Mouse (Mus musculus): ENCODE results near the gene Magi2. TPM values are rescaled to one million over a fixed set of nuclear protein-coding genes. Genes with fewer than 3 reads are reported as not detected.

Magi2 gene
- polyA plus RNA-seq, 1 experiment from 2014 or later = 6.1 TPM

DNA sequence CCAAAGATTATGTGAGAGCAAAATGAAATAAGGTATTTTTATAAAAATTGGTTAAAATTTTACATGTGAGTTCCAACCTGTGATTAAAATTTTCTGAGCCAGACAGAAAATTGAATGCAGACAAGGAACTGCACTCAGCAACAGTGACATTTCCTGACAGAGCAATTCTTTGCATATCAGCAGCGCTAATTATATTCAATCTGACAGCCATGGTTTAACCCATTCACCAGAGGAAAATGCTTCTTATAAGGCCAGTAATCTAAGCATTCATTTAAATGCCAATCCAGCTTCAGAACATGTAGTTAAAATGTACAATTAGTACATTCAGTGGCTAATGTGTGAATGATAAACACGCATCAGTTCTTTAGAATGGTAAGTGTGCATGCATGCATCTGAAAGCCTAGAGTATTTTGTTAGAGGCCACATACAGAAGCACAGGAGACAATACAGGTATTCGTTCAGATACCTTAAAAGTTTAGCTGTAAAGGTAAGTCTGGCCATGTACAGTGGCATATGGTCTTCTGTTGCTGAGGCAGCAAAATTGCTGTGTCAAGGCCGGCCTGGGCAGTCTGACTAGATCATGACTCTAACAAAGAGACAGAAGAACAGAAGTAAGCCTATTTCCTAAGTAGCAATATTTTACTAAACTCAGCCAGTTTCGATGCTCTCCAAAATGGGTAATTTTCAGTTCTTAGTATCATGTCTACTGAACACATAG, 576.4 kb downstream of the Magi2 start:
- DNase-seq (ENCODE audit: low spot score) (no peak), ATAC-seq (ENCODE audit: insufficient read depth, low FRiP score, low TSS enrichment) (no peak)
- Histone ChIP-seq H3K9ac (ENCODE audit: low read length) (no peak overlapping the region), H3K4me3 (ENCODE audit: low read depth, low read length) (no peak overlapping the region), H3K27ac (ENCODE audit: low read depth, low read length) (no peak overlapping the region), H3K9me3 (ENCODE audit: control insufficient read depth, low read length) (no peaks in the 10 kb centered on the region), H3K4me2 (ENCODE audit: low read depth) (no peak overlapping the region), H3K27me3 (ENCODE audit: control insufficient read depth, insufficient read depth, low read length) (no peaks in the 10 kb centered on the region), H3K36me3 (ENCODE audit: control insufficient read depth, insufficient read depth, low read length) (no peaks in the 10 kb centered on the region), H3K4me1 (ENCODE audit: control insufficient read depth, insufficient read depth, low read length) (no peaks in the 10 kb centered on the region)
- 86% methylated on average over 5 of the region's 5 CpGs for WGBS

GRCm38 (mm10) chr5:19822502-19822901, 595.7 kb downstream of the Magi2 start:
- 94% methylated on average over 2 of the region's 2 CpGs for WGBS
- ATAC-seq (ENCODE audit: insufficient read depth, low FRiP score, low TSS enrichment) (no peak), DNase-seq (ENCODE audit: low spot score) (no peak)
- Histone ChIP-seq H3K36me3 (ENCODE audit: control insufficient read depth, insufficient read depth, low read length) (no peaks in the 10 kb centered on the region), H3K4me3 (ENCODE audit: low read depth, low read length) (no peak overlapping the region), H3K9ac (ENCODE audit: low read length) (no peak overlapping the region), H3K4me2 (ENCODE audit: low read depth) (no peak overlapping the region), H3K4me1 (ENCODE audit: control insufficient read depth, insufficient read depth, low read length) (no peaks in the 10 kb centered on the region), H3K27me3 (ENCODE audit: control insufficient read depth, insufficient read depth, low read length) (no peaks in the 10 kb centered on the region), H3K9me3 (ENCODE audit: control insufficient read depth, low read length) (no peaks in the 10 kb centered on the region), H3K27ac (ENCODE audit: low read depth, low read length) (no peak overlapping the region)

DNA sequence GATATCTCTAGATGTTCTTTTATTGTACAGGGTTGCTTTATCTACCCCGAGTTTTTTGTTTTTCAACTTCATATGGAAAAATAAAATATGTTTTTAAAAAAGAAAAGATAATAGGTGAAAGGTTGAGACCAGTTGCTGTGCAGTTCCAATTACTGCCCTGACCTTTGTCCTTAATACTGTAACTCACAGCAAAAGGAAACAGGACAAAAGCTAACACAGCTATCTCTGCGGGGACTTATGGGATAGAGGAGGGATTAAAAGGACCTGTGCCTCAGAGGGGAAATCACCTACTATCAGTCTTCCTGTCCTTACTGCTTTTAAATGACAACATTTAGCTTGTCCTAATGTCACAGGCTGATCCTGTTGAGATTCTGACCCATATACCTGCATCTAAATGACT, 599.1 kb downstream of the Magi2 start:
- Histone ChIP-seq H3K9me3 (ENCODE audit: control insufficient read depth, low read length) (no peaks in the 10 kb centered on the region), H3K4me1 (ENCODE audit: control insufficient read depth, insufficient read depth, low read length) (no peaks in the 10 kb centered on the region), H3K4me2 (ENCODE audit: low read depth) (no peak overlapping the region), H3K9ac (ENCODE audit: low read length) (no peak overlapping the region), H3K36me3 (ENCODE audit: control insufficient read depth, insufficient read depth, low read length) (no peaks in the 10 kb centered on the region), H3K4me3 (ENCODE audit: low read depth, low read length) (no peak overlapping the region), H3K27me3 (ENCODE audit: control insufficient read depth, insufficient read depth, low read length) (no peaks in the 10 kb centered on the region), H3K27ac (ENCODE audit: low read depth, low read length) (no peak overlapping the region)
- ATAC-seq (ENCODE audit: insufficient read depth, low FRiP score, low TSS enrichment) = no peak
- WGBS = 68% methylated on average over 2 of the region's 2 CpGs
- no peak for DNase-seq (ENCODE audit: low spot score)

DNA sequence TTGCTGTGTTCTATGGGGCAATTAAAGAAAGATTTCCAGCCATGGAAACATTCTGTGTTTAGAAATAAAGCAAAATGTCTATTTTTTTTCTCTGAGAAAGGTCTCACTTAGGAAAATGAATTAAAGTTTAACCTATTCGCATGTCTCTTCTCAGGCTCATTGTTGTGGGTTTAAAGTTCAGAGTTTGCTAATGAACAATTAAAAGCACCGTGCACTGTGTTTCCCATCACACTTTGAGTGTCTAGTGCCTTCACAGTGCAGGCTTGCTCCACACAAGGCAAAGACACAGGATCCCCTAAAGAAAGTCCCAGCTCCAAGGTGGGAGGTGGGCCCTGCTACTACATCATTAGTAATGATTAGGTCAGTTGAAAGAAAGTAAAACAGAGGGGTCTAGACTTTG, 602.5 kb downstream of the Magi2 start:
- H3K36me3 ChIP-seq (ENCODE audit: control insufficient read depth, insufficient read depth, low read length) = no peaks in the 10 kb centered on the region
- no peaks in the 10 kb centered on the region for H3K27me3 ChIP-seq (ENCODE audit: control insufficient read depth, insufficient read depth, low read length)
- H3K27ac ChIP-seq (ENCODE audit: low read depth, low read length) = no peak overlapping the region
- WGBS = 78% methylated on average over 2 of the region's 2 CpGs
- H3K4me1 ChIP-seq (ENCODE audit: control insufficient read depth, insufficient read depth, low read length) = no peaks in the 10 kb centered on the region
- H3K4me2 ChIP-seq (ENCODE audit: low read depth) = no peak overlapping the region
- no peak overlapping the region for H3K9ac ChIP-seq (ENCODE audit: low read length)
- ATAC-seq (ENCODE audit: insufficient read depth, low FRiP score, low TSS enrichment) (no peak), DNase-seq (ENCODE audit: low spot score) (no peak)
- H3K4me3 ChIP-seq (ENCODE audit: low read depth, low read length) = no peak overlapping the region
- H3K9me3 ChIP-seq (ENCODE audit: control insufficient read depth, low read length) = no peaks in the 10 kb centered on the region

DNA sequence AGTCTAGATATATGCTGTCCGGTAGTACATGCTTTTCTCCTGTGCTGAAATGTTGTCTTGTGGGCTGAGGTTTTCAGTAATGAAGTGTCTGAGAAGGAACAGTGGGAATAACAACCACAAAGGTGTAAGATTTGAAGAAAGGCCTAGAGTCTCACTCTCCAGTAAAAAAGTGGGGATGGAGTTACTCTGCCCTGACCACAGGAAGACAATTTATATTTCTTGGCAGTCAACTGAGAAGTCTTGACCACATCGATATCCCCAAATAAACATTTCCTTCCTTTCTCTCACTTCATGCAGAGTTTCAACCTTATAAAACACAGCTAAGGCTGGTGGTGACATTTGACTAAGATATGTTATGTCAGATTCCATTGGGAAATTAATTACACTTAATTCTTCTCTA, 636.0 kb downstream of the Magi2 start:
- 79% methylated on average over 2 of the region's 2 CpGs for WGBS
- no peak overlapping the region for H3K9ac ChIP-seq (ENCODE audit: low read length)
- ATAC-seq (ENCODE audit: insufficient read depth, low FRiP score, low TSS enrichment) = no peak

DNA sequence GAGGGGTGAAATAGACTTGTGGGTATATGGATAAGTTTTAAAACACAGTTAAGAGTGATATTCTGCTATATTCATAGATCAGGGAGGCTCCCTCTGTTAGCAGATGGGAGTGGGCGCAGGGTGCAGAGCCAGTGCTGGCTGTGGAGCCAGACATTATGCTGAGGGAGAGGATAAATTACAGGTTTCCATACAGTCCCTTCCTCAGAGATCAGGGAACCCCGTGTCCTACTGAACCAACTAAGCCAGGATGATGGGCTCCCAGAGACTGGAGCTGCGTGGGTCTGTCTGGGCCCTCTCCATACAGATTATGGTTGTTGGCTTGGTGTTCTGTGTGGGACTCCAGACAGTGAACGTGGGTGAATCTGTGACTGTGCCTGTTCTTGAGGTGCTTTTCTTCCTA, 643.6 kb downstream of the Magi2 start:
- Histone ChIP-seq H3K36me3 (ENCODE audit: control insufficient read depth, insufficient read depth, low read length) (no peaks in the 10 kb centered on the region), H3K27me3 (ENCODE audit: control insufficient read depth, insufficient read depth, low read length) (no peaks in the 10 kb centered on the region), H3K4me2 (ENCODE audit: low read depth) (no peak overlapping the region), H3K4me1 (ENCODE audit: control insufficient read depth, insufficient read depth, low read length) (no peaks in the 10 kb centered on the region), H3K9me3 (ENCODE audit: control insufficient read depth, low read length) (no peaks in the 10 kb centered on the region), H3K9ac (ENCODE audit: low read length) (no peak overlapping the region), H3K27ac (ENCODE audit: low read depth, low read length) (no peak overlapping the region), H3K4me3 (ENCODE audit: low read depth, low read length) (no peak overlapping the region)
- 84% methylated on average over 4 of the region's 4 CpGs for WGBS
- ATAC-seq (ENCODE audit: insufficient read depth, low FRiP score, low TSS enrichment) (no peak), DNase-seq (ENCODE audit: low spot score) (no peak)

More for the DNA sequence above, 636.0 kb downstream of the Magi2 start:
- no peak overlapping the region for H3K27ac ChIP-seq (ENCODE audit: low read depth, low read length)
- no peaks in the 10 kb centered on the region for H3K4me1 ChIP-seq (ENCODE audit: control insufficient read depth, insufficient read depth, low read length)
- DNase-seq (ENCODE audit: low spot score) = no peak
- no peaks in the 10 kb centered on the region for H3K36me3 ChIP-seq (ENCODE audit: control insufficient read depth, insufficient read depth, low read length)
- no peak overlapping the region for H3K4me2 ChIP-seq (ENCODE audit: low read depth)
- H3K9me3 ChIP-seq (ENCODE audit: control insufficient read depth, low read length) = no peaks in the 10 kb centered on the region
- no peak overlapping the region for H3K4me3 ChIP-seq (ENCODE audit: low read depth, low read length)
- H3K27me3 ChIP-seq (ENCODE audit: control insufficient read depth, insufficient read depth, low read length) = no peaks in the 10 kb centered on the region

DNA sequence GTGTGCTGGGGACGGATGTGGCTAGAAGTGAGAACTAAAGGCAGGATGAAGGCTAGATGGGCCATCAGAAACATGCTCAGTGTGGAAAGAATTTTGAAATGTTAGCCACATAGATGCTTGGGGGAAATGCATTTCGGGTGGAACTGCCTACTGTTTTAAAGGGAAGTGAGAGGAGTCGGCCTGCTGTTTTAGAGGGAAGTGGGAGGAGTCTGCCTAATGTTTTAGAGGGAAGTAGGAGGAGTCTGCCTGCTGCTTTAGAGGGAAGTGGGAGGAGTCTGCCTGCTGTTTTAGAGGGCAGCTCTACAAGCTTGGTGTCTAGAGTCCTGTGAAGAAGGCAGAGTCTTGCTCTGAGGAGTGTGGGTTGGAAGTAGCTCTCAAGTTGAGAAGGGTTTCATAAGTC, 664.9 kb downstream of the Magi2 start:
- DNase-seq (ENCODE audit: low spot score) = no peak
- Histone ChIP-seq H3K27ac (ENCODE audit: low read depth, low read length) (no peak overlapping the region), H3K27me3 (ENCODE audit: control insufficient read depth, insufficient read depth, low read length) (no peaks in the 10 kb centered on the region)

GRCm38 (mm10) chr5:19895893-19896292, 669.1 kb downstream of the Magi2 start:
- Histone ChIP-seq H3K27ac (ENCODE audit: low read depth, low read length) (no peak overlapping the region), H3K4me1 (ENCODE audit: control insufficient read depth, insufficient read depth, low read length) (no peaks in the 10 kb centered on the region), H3K4me2 (ENCODE audit: low read depth) (no peak overlapping the region), H3K36me3 (ENCODE audit: control insufficient read depth, insufficient read depth, low read length) (no peaks in the 10 kb centered on the region), H3K4me3 (ENCODE audit: low read depth, low read length) (no peak overlapping the region), H3K27me3 (ENCODE audit: control insufficient read depth, insufficient read depth, low read length) (no peaks in the 10 kb centered on the region), H3K9me3 (ENCODE audit: control insufficient read depth, low read length) (no peaks in the 10 kb centered on the region), H3K9ac (ENCODE audit: low read length) (no peak overlapping the region)
- WGBS = 79% methylated on average over 6 of the region's 6 CpGs
- no peak for ATAC-seq (ENCODE audit: insufficient read depth, low FRiP score, low TSS enrichment)
- DNase-seq (ENCODE audit: low spot score) = no peak

More for the DNA sequence above, 664.9 kb downstream of the Magi2 start:
- Histone ChIP-seq H3K9me3 (ENCODE audit: control insufficient read depth, low read length) (no peaks in the 10 kb centered on the region), H3K36me3 (ENCODE audit: control insufficient read depth, insufficient read depth, low read length) (no peaks in the 10 kb centered on the region), H3K9ac (ENCODE audit: low read length) (no peak overlapping the region), H3K4me2 (ENCODE audit: low read depth) (no peak overlapping the region), H3K4me1 (ENCODE audit: control insufficient read depth, insufficient read depth, low read length) (no peaks in the 10 kb centered on the region), H3K4me3 (ENCODE audit: low read depth, low read length) (no peak overlapping the region)
- ATAC-seq (ENCODE audit: insufficient read depth, low FRiP score, low TSS enrichment) = no peak
- 76% methylated on average over 3 of the region's 3 CpGs for WGBS

- no peak for ATAC-seq (ENCODE audit: insufficient read depth, low FRiP score, low TSS enrichment)
Observed at GRCm38 (mm10) chr5:19901625-19902024, 674.8 kb downstream of the Magi2 start.

More at GRCm38 (mm10) chr5:19901625-19902024, 674.8 kb downstream of the Magi2 start:
- 80% methylated on average over 8 of the region's 8 CpGs for WGBS
- no peak overlapping the region for H3K4me3 ChIP-seq (ENCODE audit: low read depth, low read length)
- no peak overlapping the region for H3K4me2 ChIP-seq (ENCODE audit: low read depth)
- no peaks in the 10 kb centered on the region for H3K4me1 ChIP-seq (ENCODE audit: control insufficient read depth, insufficient read depth, low read length)
- H3K36me3 ChIP-seq (ENCODE audit: control insufficient read depth, insufficient read depth, low read length) = no peaks in the 10 kb centered on the region
- no peak overlapping the region for H3K9ac ChIP-seq (ENCODE audit: low read length)
- no peaks in the 10 kb centered on the region for H3K27me3 ChIP-seq (ENCODE audit: control insufficient read depth, insufficient read depth, low read length)
- no peaks in the 10 kb centered on the region for H3K9me3 ChIP-seq (ENCODE audit: control insufficient read depth, low read length)
- no peak overlapping the region for H3K27ac ChIP-seq (ENCODE audit: low read depth, low read length)
- no peak for DNase-seq (ENCODE audit: low spot score)
